Mouse (Mus musculus) hindbrain, embryonic 14.5 days (tissue): ENCODE results near the gene Orai3. TPM values are rescaled to one million over a fixed set of nuclear protein-coding genes. Genes with fewer than 3 reads are reported as not detected.

Experiments
- polyA plus RNA-seq: library from polyadenylated mRNA; unstranded; fragments of >200 nt; fragmentation: Nextera tagmentation; extraction: Ambion mirVana; gene quantifications from 2 replicates; pipeline ENCODE4 v1.2.1, GENCODE M21; 2014

Gene Orai3
- polyA plus RNA-seq, 1 experiment from 2014 or later = 7.3 TPM

Other genes with a start within 250 kb of the Orai3 start
- 7.1 and 10.3 TPM in 2 replicates for gene Tmem265, start 208.4 kb upstream of the Orai3 start, polyA plus RNA-seq
- 53.5 and 64.3 TPM in 2 replicates for gene Phkg2, start 196.5 kb upstream of the Orai3 start, polyA plus RNA-seq
- 9.2 and 9.8 TPM in 2 replicates for gene Ccdc189, start 181.2 kb upstream of the Orai3 start, polyA plus RNA-seq
- gene Rnf40, start 181.0 kb upstream of the Orai3 start, polyA plus RNA-seq = 37.4 and 40.6 TPM in 2 replicates
- 22.2 and 22.9 TPM in 2 replicates for gene Zfp629, start 154.0 kb upstream of the Orai3 start, polyA plus RNA-seq
- gene Bcl7c, start 60.9 kb upstream of the Orai3 start, polyA plus RNA-seq = 50.2 and 57.4 TPM in 2 replicates
- gene Ctf1, start 57.1 kb upstream of the Orai3 start, polyA plus RNA-seq = 3.1 and 4.2 TPM in 2 replicates
- gene Ctf2, start 37.6 kb upstream of the Orai3 start, polyA plus RNA-seq = 0.25 TPM in 1 of 2 replicates, not detected in the other
- 5.6 and 6.9 TPM in 2 replicates for gene Fbxl19, start 25.3 kb upstream of the Orai3 start, polyA plus RNA-seq
- 18.7 and 19.1 TPM in 2 replicates for gene Setd1a, start 6.9 kb downstream of the Orai3 start, polyA plus RNA-seq
- not detected in 2 replicates for gene Gm49388, start 15.8 kb downstream of the Orai3 start, polyA plus RNA-seq
- 10.6 and 11.0 TPM in 2 replicates for gene Hsd3b7, start 30.8 kb downstream of the Orai3 start, polyA plus RNA-seq
- gene Stx4a, start 54.5 kb downstream of the Orai3 start, polyA plus RNA-seq = 9.6 and 10.6 TPM in 2 replicates
- 59.7 and 66.2 TPM in 2 replicates for gene Stx1b, start 54.7 kb downstream of the Orai3 start, polyA plus RNA-seq
- gene Zfp646, start 106.4 kb downstream of the Orai3 start, polyA plus RNA-seq = 11.6 and 12.3 TPM in 2 replicates
- gene Zfp668, start 107.0 kb downstream of the Orai3 start, polyA plus RNA-seq = 22.5 and 26.8 TPM in 2 replicates
- gene Prss53, start 121.2 kb downstream of the Orai3 start, polyA plus RNA-seq = 0.83 and 1.1 TPM in 2 replicates
- gene Gm21974, start 125.6 kb downstream of the Orai3 start, polyA plus RNA-seq = not detected in 2 replicates
- gene Vkorc1, start 125.8 kb downstream of the Orai3 start, polyA plus RNA-seq = 71.9 and 81.8 TPM in 2 replicates
- 65.5 and 69.2 TPM in 2 replicates for gene Bckdk, start 134.3 kb downstream of the Orai3 start, polyA plus RNA-seq
- gene Kat8, start 142.7 kb downstream of the Orai3 start, polyA plus RNA-seq = 42.1 and 46.0 TPM in 2 replicates
- gene Prss8, start 160.3 kb downstream of the Orai3 start, polyA plus RNA-seq = 0.25 TPM in 2 replicates
- 13.1 and 14.2 TPM in 2 replicates for gene Prss36, start 176.9 kb downstream of the Orai3 start, polyA plus RNA-seq
- 39.0 and 44.2 TPM in 2 replicates for gene Fus, start 197.6 kb downstream of the Orai3 start, polyA plus RNA-seq
- 6.6 and 9.8 TPM in 2 replicates for gene Pycard, start 224.1 kb downstream of the Orai3 start, polyA plus RNA-seq
- gene Trim72, start 234.1 kb downstream of the Orai3 start, polyA plus RNA-seq = not detected in 2 replicates